Mouse (Mus musculus) kidney, postnatal 14 days (tissue): Measurements from ENCODE around the gene Agbl4.
A peak's percentile ranks its signal among the peaks of the same experiment; 100 is the strongest.
"Not testable (repeated sequence)": the region's sequence is repeated elsewhere in the genome, so short reads cannot be mapped to it uniquely, and the experiment has no call there.

Experiments used
- DNase-seq: peaks from one replicate; pipeline ENCODE4 v3.0.0; 2022; ENCODE audit warnings: mixed read lengths

Agbl4 gene

GRCm38 (mm10) chr4:110921013-110921412 is 523.6 kb downstream of the Agbl4 start:
- no peak for DNase-seq

- no peak for DNase-seq
Observed at GRCm38 (mm10) chr4:111001641-111002040, 604.2 kb downstream of the Agbl4 start.

GRCm38 (mm10) chr4:111004719-111005479 is 607.4 kb downstream of the Agbl4 start:
- no peak for DNase-seq

GRCm38 (mm10) chr4:111019376-111019775 is 621.9 kb downstream of the Agbl4 start:
- no peak for DNase-seq

GRCm38 (mm10) chr4:111067330-111067729 is 669.9 kb downstream of the Agbl4 start:
- no peak for DNase-seq

- DNase-seq = no peak
Observed at GRCm38 (mm10) chr4:111073738-111074497, 676.5 kb downstream of the Agbl4 start.

GRCm38 (mm10) chr4:111074701-111075154 is 677.3 kb downstream of the Agbl4 start:
- no peak for DNase-seq

GRCm38 (mm10) chr4:111077810-111078209 is 680.3 kb downstream of the Agbl4 start:
- DNase-seq = no peak

GRCm38 (mm10) chr4:111085330-111085729 is 687.9 kb downstream of the Agbl4 start:
- DNase-seq = no peak

- no peak for DNase-seq
Observed at GRCm38 (mm10) chr4:111136217-111137147, 739.0 kb downstream of the Agbl4 start.

GRCm38 (mm10) chr4:111147748-111148147 is 750.3 kb downstream of the Agbl4 start:
- DNase-seq = no peak

GRCm38 (mm10) chr4:111155859-111156258 is 758.4 kb downstream of the Agbl4 start:
- no peak for DNase-seq

- DNase-seq = no peak
Observed at GRCm38 (mm10) chr4:111181478-111181877, 784.0 kb downstream of the Agbl4 start.

GRCm38 (mm10) chr4:111200100-111200499 is 802.6 kb downstream of the Agbl4 start:
- DNase-seq = peak; percentile 62

- no peak for DNase-seq
Observed at GRCm38 (mm10) chr4:111215191-111215762, 817.8 kb downstream of the Agbl4 start.

GRCm38 (mm10) chr4:111219030-111219429 is 821.6 kb downstream of the Agbl4 start:
- not testable (repeated sequence) for DNase-seq

- DNase-seq = not testable (repeated sequence)
Observed at GRCm38 (mm10) chr4:111219543-111219942, 822.1 kb downstream of the Agbl4 start.

- no peak for DNase-seq
Observed at GRCm38 (mm10) chr4:111233849-111234248, 836.4 kb downstream of the Agbl4 start.

- no peak for DNase-seq
Observed at GRCm38 (mm10) chr4:111251917-111252316, 854.5 kb downstream of the Agbl4 start.

GRCm38 (mm10) chr4:111255499-111255898 is 858.0 kb downstream of the Agbl4 start:
- no peak for DNase-seq

GRCm38 (mm10) chr4:111256931-111257330 is 859.5 kb downstream of the Agbl4 start:
- DNase-seq = no peak

- DNase-seq = no peak
Observed at GRCm38 (mm10) chr4:111280936-111281335, 883.5 kb downstream of the Agbl4 start.
